Mouse (Mus musculus): Measurements from ENCODE around the gene Lrrc56.
"Not testable (repeated sequence)": the region's sequence is repeated elsewhere in the genome, so short reads cannot be mapped to it uniquely, and the experiment has no call there.

The Lrrc56 gene

DNA sequence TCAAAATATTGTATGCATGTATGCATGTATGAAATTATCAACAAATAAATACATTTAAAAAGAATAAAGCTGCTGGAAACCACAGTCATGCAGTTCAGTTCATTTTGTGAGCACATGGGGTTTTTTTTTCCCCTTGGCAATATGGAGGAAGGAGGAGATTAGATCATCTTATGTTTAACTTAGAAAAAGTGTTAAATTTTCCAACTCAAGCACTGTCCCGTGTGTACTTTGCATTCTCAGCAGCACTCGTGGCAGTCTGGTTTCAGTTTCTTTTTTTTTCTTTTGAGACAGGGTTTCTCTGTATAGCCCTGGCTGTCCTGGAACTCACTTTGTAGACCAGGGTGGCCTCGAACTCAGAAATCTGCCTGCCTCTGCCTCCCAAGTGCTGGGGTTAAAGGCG, 56.5 kb downstream of the Lrrc56 start:
- in situ Hi-C loops (cut with MboI; ENCODE audit: unreplicated experiment in 2 of 2), result not testable (repeated sequence)

DNA sequence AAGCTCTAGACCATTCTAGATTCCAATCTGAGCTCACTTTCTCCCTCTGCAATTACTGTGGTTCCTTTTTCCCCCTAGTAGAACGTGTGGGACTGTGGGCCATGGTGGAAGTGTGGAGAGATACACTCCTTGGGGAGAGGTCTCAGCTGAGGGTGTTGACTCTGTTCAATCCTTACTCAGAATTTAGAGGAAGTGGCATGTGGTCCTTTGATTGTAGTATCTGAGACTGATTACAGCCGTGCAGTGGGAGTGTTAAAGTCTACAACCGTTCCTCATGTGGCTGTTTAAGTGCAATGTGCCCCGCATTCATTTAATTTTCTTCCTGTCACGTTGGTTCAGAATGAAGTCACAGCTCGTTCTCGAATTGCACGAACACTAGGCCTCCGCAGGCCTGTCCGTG, 62.2 kb downstream of the Lrrc56 start:
- in situ Hi-C loops (cut with MboI; ENCODE audit: unreplicated experiment in 2 of 2), result no loop called here
